Mouse (Mus musculus) hindbrain, embryonic 15.5 days (tissue): ENCODE measurements at regions not wholly inside any gene's neighbourhood (a gene's known extent, or its start where the extent isn't known, plus 50 kb on each side); places are given as distances from the start of the nearest gene placed in this dataset.

Experiments used
- ATAC-seq: fragments of 200-750 bp; cut with Nextera tagmentation; 2 replicates; pipeline ENCODE4 v1.8.0; 2017; ENCODE audit warnings: low read depth, moderate number of reproducible peaks, moderate TSS enrichment; ENCODE audit not compliant: low FRiP score
- H3K27ac ChIP-seq: fragments of 300-500 bp; sonication (generic); replicated peaks from 2 replicates; pipeline ENCODE4 v1.5.1; 2015; ENCODE audit warnings: mild to moderate bottlenecking, inconsistent platforms
- H3K27me3 ChIP-seq: fragments of 300-500 bp; sonication (generic); 2 replicates; pipeline ENCODE4 v1.6.1; 2015; ENCODE audit warnings: control low read depth, inconsistent platforms
- H3K36me3 ChIP-seq: fragments of 300-500 bp; sonication (generic); 2 replicates; pipeline ENCODE4 v1.6.1; 2015; ENCODE audit warnings: control low read depth, inconsistent platforms
- H3K4me1 ChIP-seq: fragments of 300-500 bp; sonication (generic); replicated peaks from 2 replicates; pipeline ENCODE4 v1.6.1; 2015; ENCODE audit warnings: control low read depth, inconsistent platforms
- H3K4me2 ChIP-seq: fragments of 300-500 bp; sonication (generic); 2 replicates; pipeline ENCODE4 v1.6.1; 2015; ENCODE audit warnings: moderate library complexity, mild to moderate bottlenecking, inconsistent platforms
- H3K4me3 ChIP-seq: fragments of 300-500 bp; sonication (generic); 2 replicates; pipeline ENCODE4 v1.5.1; 2015; ENCODE audit warnings: mild to moderate bottlenecking, inconsistent platforms
- H3K9ac ChIP-seq: fragments of 300-500 bp; sonication (generic); 2 replicates; pipeline ENCODE4 v1.6.1; 2015; ENCODE audit warnings: inconsistent platforms
- H3K9me3 ChIP-seq: fragments of 300-500 bp; sonication (generic); 2 replicates; pipeline ENCODE4 v1.6.1; 2016; ENCODE audit warnings: control low read depth, inconsistent platforms
- WGBS: fragments of 180-500 bp; shearing (Covaris S2); methylation state at CpG from one replicate; pipeline ENCODE4 v1.1.7; 2015; 5-methylcytosine and 5-hydroxymethylcytosine counted together

- Histone ChIP-seq H3K27me3 (no peaks in the 10 kb centered on the region), H3K36me3 (no peaks in the 10 kb centered on the region), H3K9me3 (no peaks in the 10 kb centered on the region), H3K4me3 (no peak overlapping the region), H3K27ac (no peak overlapping the region), H3K9ac (no peak overlapping the region), H3K4me1 (no peaks in the 10 kb centered on the region), H3K4me2 (no peak overlapping the region)
- ATAC-seq: no peak
- whole genome bisulfite sequencing: 60% methylated on average over 3 of the region's 3 CpGs
Observed at GRCm38 (mm10) chr1:51643640-51644039, 165.4 kb upstream of the Nabp1 start.

GRCm38 (mm10) chr1:51638519-51639302, 160.5 kb upstream of the Nabp1 start:
- Histone ChIP-seq H3K36me3 (no peaks in the 10 kb centered on the region), H3K9ac (no peak overlapping the region), H3K27ac (no peak overlapping the region), H3K4me3 (no peak overlapping the region), H3K4me2 (no peak overlapping the region), H3K27me3 (no peaks in the 10 kb centered on the region), H3K9me3 (no peaks in the 10 kb centered on the region), H3K4me1 (peaks cover 3% of the 10 kb centered on the region; the same call in 1 of the 2 replicates)
- ATAC-seq: no peak
- WGBS: 79% methylated on average over 6 of the region's 6 CpGs

GRCm38 (mm10) chr1:51635881-51636515, 157.8 kb upstream of the Nabp1 start:
- H3K4me2 ChIP-seq: no peak overlapping the region
- WGBS: 35% methylated on average over 7 of the region's 7 CpGs

GRCm38 (mm10) chr1:51633795-51634194, 155.6 kb upstream of the Nabp1 start:
- H3K27ac ChIP-seq: no peak overlapping the region
- no peak overlapping the region for H3K4me2 ChIP-seq
- no peak overlapping the region for H3K9ac ChIP-seq
- no peak overlapping the region for H3K4me3 ChIP-seq
- H3K9me3 ChIP-seq: no peaks in the 10 kb centered on the region
- no peaks in the 10 kb centered on the region for H3K36me3 ChIP-seq
- 70% methylated on average over 5 of the region's 5 CpGs for WGBS
- no peaks in the 10 kb centered on the region for H3K27me3 ChIP-seq
- H3K4me1 ChIP-seq: peaks cover 3% of the 10 kb centered on the region; the same call in 1 of the 2 replicates
- ATAC-seq: no peak

More at GRCm38 (mm10) chr1:51635881-51636515, 157.8 kb upstream of the Nabp1 start:
- H3K27ac ChIP-seq: no peak overlapping the region
- no peak overlapping the region for H3K9ac ChIP-seq
- no peaks in the 10 kb centered on the region for H3K9me3 ChIP-seq
- no peaks in the 10 kb centered on the region for H3K36me3 ChIP-seq
- no peaks in the 10 kb centered on the region for H3K27me3 ChIP-seq
- no peak for ATAC-seq
- no peak overlapping the region for H3K4me3 ChIP-seq
- peaks cover 3% of the 10 kb centered on the region; the same call in 1 of the 2 replicates for H3K4me1 ChIP-seq

GRCm38 (mm10) chr1:51632851-51633250, 154.6 kb upstream of the Nabp1 start:
- Histone ChIP-seq H3K4me1 (peaks cover 3% of the 10 kb centered on the region; the same call in 1 of the 2 replicates), H3K4me3 (no peak overlapping the region), H3K9ac (no peak overlapping the region), H3K27me3 (no peaks in the 10 kb centered on the region), H3K4me2 (no peak overlapping the region), H3K27ac (no peak overlapping the region), H3K36me3 (no peaks in the 10 kb centered on the region), H3K9me3 (no peaks in the 10 kb centered on the region)
- 83% methylated on average over 4 of the region's 4 CpGs for WGBS
- ATAC-seq: no peak

- 88% methylated on average over 1 of the region's 1 CpGs for whole genome bisulfite sequencing
Observed at GRCm38 (mm10) chr1:51629848-51630247, 151.6 kb upstream of the Nabp1 start.

GRCm38 (mm10) chr1:51628137-51628793, 150.0 kb upstream of the Nabp1 start:
- no peak for ATAC-seq
- H3K9me3 ChIP-seq: no peaks in the 10 kb centered on the region
- H3K4me2 ChIP-seq: no peak overlapping the region

More at GRCm38 (mm10) chr1:51629848-51630247, 151.6 kb upstream of the Nabp1 start:
- no peak overlapping the region for H3K27ac ChIP-seq
- H3K36me3 ChIP-seq: no peaks in the 10 kb centered on the region
- H3K4me2 ChIP-seq: no peak overlapping the region
- H3K4me1 ChIP-seq: no peaks in the 10 kb centered on the region
- no peaks in the 10 kb centered on the region for H3K9me3 ChIP-seq
- no peak overlapping the region for H3K4me3 ChIP-seq
- H3K9ac ChIP-seq: no peak overlapping the region
- ATAC-seq: no peak
- no peaks in the 10 kb centered on the region for H3K27me3 ChIP-seq

GRCm38 (mm10) chr1:51626303-51626702, 148.1 kb upstream of the Nabp1 start:
- H3K4me2 ChIP-seq: no peak overlapping the region
- no peak overlapping the region for H3K4me3 ChIP-seq
- no peaks in the 10 kb centered on the region for H3K36me3 ChIP-seq
- no peaks in the 10 kb centered on the region for H3K27me3 ChIP-seq
- no peaks in the 10 kb centered on the region for H3K4me1 ChIP-seq
- 85% methylated on average over 9 of the region's 9 CpGs for WGBS
- H3K27ac ChIP-seq: no peak overlapping the region
- H3K9ac ChIP-seq: no peak overlapping the region
- no peak for ATAC-seq
- H3K9me3 ChIP-seq: no peaks in the 10 kb centered on the region

More at GRCm38 (mm10) chr1:51628137-51628793, 150.0 kb upstream of the Nabp1 start:
- Histone ChIP-seq H3K9ac (no peak overlapping the region), H3K36me3 (no peaks in the 10 kb centered on the region), H3K4me3 (no peak overlapping the region), H3K27ac (no peak overlapping the region), H3K27me3 (no peaks in the 10 kb centered on the region), H3K4me1 (no peaks in the 10 kb centered on the region)
- 63% methylated on average over 5 of the region's 5 CpGs for WGBS

- Histone ChIP-seq H3K27ac (no peak overlapping the region), H3K9ac (no peak overlapping the region), H3K4me1 (no peaks in the 10 kb centered on the region), H3K36me3 (no peaks in the 10 kb centered on the region), H3K27me3 (no peaks in the 10 kb centered on the region), H3K4me3 (no peak overlapping the region), H3K9me3 (no peaks in the 10 kb centered on the region), H3K4me2 (no peak overlapping the region)
- WGBS: 92% methylated on average over 7 of the region's 7 CpGs
- ATAC-seq: no peak
Observed at GRCm38 (mm10) chr1:51625079-51625478, 146.9 kb upstream of the Nabp1 start.

GRCm38 (mm10) chr1:51624551-51624950, 146.3 kb upstream of the Nabp1 start:
- H3K36me3 ChIP-seq: no peaks in the 10 kb centered on the region
- no peak overlapping the region for H3K9ac ChIP-seq
- H3K9me3 ChIP-seq: no peaks in the 10 kb centered on the region
- no peak overlapping the region for H3K4me2 ChIP-seq
- no peaks in the 10 kb centered on the region for H3K27me3 ChIP-seq
- 91% methylated on average over 2 of the region's 2 CpGs for WGBS
- no peak overlapping the region for H3K4me3 ChIP-seq
- H3K27ac ChIP-seq: no peak overlapping the region
- H3K4me1 ChIP-seq: no peaks in the 10 kb centered on the region
- ATAC-seq: no peak

GRCm38 (mm10) chr1:51622986-51623385, 144.8 kb upstream of the Nabp1 start:
- 62% methylated on average over 3 of the region's 3 CpGs for WGBS

More at GRCm38 (mm10) chr1:51622986-51623385, 144.8 kb upstream of the Nabp1 start:
- no peak overlapping the region for H3K27ac ChIP-seq
- H3K27me3 ChIP-seq: no peaks in the 10 kb centered on the region
- no peaks in the 10 kb centered on the region for H3K36me3 ChIP-seq
- peaks cover 6% of the 10 kb centered on the region for H3K4me1 ChIP-seq
- no peak overlapping the region for H3K4me2 ChIP-seq
- ATAC-seq: no peak
- no peaks in the 10 kb centered on the region for H3K9me3 ChIP-seq
- H3K4me3 ChIP-seq: no peak overlapping the region
- no peak overlapping the region for H3K9ac ChIP-seq
